Mouse (Mus musculus) erythroid progenitor cell, adult 5-6 weeks (primary cell): ENCODE measurements around the gene Fbxl12. TPM values are rescaled to one million over a fixed set of nuclear protein-coding genes. Genes with fewer than 3 reads are reported as not detected.
"Not testable (repeated sequence)": the region's sequence is repeated elsewhere in the genome, so short reads cannot be mapped to it uniquely, and the experiment has no call there.

Experiments
- ATAC-seq: replicated peaks from 2 replicates; pipeline ENCODE4 v1.8.0; 2016; ENCODE audit warnings: moderate number of reproducible peaks, mild to moderate bottlenecking, moderate TSS enrichment, inconsistent platforms; ENCODE audit not compliant: poor library complexity, low FRiP score, severe bottlenecking
- total RNA-seq, 2 experiments: library from RNA; stranded (forward) in 1 of 2; stranded (reverse) in 1 of 2; fragments of 150-400 nt in 1 of 2; fragments of 186-747, 209-891 nt in 1 of 2; gene quantifications; 2 replicates each; pipeline versions ENCODE4 v1.2.3 to v1.2.4; 2015 to 2017; ENCODE audit warnings: low replicate concordance in 2 of 2

Gene Fbxl12
- total RNA-seq (2015; ENCODE audit: low replicate concordance) = 21.3 and 21.8 TPM in 2 replicates
- 4.6 and 11.6 TPM in 2 replicates for total RNA-seq (2017; ENCODE audit: low replicate concordance)

DNA sequence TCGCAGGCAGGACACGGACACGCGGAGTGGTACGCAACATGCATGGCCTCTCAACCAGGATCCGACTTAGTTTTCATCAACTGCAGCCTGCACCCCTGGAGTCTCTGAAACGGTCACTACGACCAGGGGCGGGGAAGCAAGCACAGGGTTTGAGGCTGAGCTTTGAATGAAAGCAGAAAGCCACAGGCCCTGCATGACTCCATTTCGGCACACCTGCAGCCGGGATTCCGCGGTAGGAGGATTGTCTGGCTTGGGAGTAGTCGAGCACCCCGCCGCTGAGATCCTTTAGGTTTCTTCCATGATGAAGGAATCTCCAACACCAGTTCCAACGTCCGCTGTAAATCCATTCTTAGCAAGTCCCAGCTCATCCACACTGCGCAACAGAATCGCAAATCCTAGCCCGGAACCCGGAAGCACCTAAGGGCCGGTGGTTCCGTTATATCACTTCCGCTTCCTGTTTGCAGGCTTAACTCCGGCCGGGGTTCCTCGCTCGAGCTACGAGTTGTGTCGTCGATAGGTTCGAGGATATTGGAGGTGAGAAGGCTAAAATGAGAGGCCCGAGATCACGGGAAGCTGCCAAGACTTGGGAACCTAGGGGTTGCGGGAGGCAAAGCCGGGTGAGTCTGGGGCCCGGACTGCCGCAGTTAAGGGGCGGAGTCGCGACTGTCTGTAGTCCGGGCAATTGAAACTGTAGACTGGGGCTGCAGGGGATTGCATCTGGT, at the start of gene Fbxl12:
Gene Fbxl12 (minus strand): TSS at position 408 of the 722 bp plus-strand sequence.
- ATAC-seq = peak; percentile 81

DNA sequence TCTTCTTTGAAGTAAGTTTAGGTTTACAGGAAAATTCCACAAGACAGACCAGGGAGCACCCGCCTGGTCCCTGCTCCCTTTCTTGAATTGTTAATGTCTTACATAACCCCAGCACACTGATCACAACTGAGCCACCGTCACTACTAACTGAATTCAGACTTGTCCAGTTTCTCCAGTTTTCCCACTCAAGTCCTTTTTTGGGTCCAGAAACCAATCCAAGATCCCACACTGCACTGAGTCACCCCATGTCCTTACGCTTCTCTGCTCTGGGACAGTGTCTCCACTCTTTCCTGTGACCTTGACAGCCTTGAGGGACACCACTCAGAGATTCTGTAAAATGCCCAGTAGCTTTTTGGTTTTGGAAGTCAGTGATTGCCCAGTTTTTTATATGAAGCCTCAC, 48.3 kb upstream of the Fbxl12 start:
- ATAC-seq = no peak

DNA sequence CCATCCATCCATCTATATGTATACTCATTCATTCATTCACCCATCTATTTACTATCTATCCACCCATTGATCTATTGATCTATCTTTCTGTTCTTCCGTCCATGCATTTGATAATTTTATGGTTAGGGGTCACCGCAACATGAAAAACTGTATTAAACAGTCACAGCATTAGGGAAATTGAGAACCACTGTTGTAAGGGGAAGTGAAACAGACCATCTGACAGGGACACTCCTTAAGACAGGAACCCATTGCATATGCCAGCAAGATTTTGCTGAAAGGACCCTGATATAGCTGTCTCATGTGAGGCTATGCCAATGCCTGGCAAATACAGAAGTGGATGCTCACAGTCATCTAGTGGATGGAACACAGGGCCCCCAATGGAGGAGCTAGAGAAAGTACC, 45.9 kb upstream of the Fbxl12 start:
- ATAC-seq = not testable (repeated sequence)

DNA sequence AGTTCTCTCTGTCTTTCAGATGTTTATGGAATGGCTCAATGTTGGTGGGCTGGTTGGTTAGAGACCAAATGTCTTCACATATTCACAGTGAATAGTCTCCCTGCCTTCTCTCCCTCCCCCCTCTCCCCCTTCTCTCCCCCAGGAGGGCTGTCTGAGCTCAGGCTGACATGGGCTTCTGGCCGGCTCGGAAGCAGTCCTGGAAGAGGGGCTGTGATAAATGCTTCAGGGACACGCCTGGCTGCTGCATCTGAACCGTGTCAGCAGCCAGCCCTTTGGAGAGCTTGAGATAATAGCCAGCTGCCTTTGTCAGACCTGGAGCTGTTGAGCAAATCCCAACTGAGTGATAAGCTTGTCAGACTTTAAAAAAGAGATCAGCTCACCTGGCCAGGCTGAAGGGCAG, 45.3 kb upstream of the Fbxl12 start:
- ATAC-seq = no peak

DNA sequence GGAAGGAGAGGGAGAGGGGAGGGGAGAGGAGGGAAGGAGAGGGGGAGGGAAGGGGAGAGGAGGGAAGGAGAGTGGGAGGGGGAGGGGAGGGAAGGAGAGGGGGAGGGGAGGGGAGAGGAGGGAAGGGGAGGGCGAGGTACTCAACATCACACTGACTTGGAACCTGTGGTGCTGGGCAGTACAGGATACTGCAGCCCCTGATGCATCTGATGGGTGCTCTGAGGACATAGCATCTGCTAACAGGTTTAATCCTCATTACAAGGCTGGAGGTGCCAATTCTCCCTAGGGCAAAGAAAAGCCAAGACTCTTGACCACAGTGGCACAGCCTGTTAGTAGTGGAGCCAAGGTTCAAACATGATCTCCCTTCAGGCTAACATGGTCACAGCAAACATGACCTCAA, 44.8 kb upstream of the Fbxl12 start:
- ATAC-seq = no peak

DNA sequence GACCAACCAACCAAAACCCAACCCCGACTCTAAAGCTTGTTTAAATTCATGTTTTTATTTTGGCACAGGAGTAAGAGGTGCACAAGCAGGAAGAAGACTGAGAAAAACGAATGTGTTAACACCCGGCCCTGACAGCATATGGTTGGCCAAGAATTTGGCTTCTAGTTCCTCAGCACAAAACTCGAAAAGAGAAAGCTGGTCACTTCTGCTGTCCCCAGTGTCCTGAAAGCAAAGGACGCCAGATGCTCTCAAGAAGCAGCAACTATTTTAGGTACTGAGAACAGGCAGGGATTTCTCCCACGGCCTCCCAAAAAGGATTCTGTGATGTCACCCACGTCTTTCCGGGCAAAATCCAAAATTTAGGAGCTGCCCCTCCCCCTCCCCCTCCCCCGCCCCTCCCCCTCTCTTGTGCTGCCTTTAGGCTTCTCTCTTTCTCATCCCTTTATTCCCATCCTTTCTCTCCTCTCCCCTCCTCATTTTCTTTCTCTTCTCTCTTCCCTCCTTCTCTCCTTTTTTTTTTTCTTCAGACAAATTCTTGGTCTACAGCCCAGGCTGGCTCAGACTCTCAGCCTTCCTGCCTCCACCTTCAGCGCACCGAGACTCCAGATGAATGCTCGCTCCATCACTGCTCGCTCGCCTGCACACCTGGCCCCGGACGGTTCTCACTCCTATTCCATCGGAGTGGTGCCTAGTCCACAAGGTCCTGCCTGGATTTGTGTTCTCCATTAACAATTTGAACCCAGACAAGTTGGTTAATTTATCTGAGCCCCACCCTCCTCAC, 40.7 kb upstream of the Fbxl12 start:
- ATAC-seq = no peak

DNA sequence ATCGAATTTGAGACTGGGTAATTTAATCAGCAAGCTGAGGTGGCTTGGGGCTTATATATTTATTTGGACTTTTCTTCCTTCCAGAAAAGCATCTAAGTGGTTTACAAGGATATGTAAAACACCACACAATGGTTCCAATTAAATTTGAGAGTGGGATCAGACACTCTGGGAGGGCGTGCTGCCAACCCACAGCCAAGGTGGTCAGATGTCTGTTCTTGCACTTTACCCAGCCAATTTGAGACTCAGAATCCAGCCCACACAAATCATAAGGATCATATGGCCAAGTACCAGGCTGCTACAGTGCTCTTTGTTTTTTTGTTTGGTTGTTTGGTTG, 37.8 kb upstream of the Fbxl12 start:
- no peak for ATAC-seq

DNA sequence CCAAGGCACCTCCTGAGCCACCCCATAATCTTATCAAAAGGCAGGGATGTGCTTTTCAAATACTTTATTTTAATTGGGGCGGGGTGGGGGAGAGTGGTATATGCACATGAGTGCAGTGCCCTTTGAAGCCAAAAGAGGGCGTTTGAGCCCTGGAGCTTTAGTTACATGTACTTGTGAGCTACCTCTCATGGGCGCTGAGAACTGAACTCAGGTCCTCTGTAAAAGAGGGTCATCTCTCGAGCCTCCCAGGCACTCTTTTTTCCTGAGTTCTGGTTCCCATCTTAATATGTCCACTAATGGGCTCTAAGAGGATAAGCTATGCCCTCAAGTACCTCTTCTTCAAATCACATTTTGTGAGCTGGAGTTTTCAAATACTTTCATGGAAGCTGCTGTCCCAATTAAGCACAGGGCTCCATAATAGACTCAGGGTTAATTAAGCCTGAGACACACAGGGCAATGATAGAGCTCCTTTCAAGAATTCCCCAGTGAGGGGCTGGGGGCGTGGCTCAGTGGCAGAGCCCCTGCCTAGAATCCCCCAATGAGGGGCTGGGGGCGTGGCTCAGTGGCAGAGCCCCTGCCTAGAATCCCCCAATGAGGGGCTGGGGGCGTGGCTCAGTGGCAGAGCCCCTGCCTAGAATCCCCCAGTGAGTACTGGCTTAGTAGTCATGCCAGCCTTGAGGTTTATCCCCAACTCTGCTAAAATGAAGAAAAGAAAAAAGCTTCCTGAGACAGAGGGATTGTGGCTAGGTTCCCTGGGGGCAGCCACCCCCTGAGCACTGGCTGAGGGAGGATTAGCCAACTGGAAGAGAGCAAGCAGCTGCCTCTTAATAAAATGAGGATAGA, 37.2 kb upstream of the Fbxl12 start:
- no peak for ATAC-seq

DNA sequence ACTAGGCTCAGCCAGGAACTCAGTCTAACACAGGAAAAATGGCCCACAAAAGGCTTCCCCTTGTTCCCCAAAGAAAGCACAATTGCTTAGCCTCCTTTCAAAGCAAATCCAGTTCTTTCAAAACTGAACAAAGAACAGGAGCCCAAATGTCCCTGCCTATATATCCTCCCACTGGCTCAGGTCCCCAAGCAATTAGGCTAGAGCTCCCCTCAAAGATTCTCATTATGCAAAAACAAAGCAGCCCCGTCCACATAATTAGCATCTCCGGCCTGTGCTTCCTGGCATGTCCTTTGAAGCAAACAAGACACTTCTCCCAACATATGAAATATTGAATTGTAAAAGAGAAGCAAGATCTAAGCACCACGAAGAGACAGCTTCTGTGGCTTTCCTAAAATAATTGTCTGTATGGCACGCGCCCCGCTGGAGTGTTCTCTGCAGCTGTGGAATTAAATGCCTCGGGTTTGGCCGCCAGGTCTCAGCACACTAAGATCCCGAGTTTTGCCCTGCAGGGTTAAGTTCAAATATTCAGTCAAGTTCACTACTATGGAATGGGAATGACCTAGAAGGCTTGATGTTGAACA, 35.9 kb upstream of the Fbxl12 start:
- no peak for ATAC-seq

DNA sequence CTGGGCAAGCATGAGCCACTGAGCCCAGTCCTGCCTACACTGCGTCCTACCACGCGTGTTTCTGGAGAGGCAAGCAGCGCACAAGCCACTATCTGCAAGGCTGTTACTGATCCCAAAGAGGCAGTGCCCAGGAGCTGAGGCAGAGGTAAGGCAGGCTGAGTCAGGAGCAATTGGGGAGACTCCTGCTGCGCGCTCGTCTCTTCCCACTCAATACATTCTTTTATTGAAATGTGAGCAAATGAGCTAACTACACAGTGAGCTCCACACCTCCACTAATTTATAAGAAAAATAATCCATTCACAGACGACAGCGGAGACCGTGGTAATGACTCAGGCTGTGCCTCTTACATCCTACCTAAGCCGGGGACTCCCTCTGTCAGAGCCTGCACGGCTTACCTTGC, 33.3 kb upstream of the Fbxl12 start:
- ATAC-seq = no peak

DNA sequence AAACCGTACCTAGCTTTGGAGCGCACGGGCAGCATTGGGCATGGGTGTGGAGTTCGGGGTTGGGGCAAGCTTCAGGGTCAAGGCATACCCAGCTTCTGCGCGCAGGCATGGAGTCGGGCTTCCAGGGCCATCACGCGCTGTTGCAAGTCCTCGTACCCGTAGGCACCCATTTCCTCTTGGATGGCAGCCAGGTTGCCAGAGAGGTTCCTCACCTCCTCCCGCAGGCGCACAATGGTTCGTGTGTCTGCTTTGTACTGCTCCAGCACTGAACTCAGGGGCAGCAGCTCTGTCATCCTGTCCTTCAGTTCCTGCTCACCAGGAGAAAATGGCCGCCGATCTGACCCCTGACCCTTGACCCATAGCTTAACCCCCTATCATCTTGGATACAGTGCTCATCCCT, 27.5 kb upstream of the Fbxl12 start:
- no peak for ATAC-seq

DNA sequence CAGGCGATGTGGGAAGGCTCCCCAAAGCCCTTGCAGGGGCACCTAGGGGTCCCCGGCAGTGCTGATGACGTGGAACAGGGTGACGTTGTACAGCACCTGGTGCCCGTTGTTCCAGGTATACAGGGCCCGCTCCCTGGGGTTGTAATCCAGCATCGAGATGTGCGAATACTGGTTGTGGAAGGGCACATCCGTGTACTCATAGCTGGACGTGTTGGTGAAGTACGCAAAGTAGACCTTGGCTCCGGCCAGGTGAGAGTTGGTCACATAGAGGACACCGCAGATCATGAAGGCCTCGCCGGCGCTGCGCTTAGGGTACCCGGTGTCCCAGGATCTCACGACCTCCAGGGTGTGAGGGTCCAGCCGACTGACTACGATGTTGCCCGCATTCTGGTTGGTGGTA, 23.5 kb upstream of the Fbxl12 start:
- ATAC-seq = no peak

DNA sequence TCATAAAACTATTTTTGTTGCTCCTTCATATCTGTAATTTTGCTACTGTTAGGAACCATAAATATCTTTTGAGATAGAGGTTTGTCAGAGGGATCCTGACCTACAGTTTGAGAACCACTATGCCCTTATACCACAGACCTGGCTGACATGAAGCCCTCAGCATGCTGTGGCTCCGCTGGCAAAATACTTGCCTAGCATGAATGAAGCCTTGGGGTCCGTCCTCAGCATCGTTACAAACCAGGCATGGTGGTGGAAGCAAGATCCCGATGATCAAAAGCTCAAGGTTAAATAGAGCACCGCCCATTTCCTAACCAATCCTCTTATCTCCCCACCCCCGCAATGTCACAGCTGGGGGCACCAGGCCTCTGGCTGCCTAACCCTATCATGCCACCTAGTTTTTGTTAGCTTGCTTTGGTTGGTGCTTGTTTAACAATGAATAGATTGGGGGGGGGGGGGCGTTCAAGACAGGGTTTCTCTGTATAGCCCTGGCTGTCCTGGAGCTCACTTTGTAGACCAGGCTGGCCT, 22.0 kb upstream of the Fbxl12 start:
- ATAC-seq = no peak

DNA sequence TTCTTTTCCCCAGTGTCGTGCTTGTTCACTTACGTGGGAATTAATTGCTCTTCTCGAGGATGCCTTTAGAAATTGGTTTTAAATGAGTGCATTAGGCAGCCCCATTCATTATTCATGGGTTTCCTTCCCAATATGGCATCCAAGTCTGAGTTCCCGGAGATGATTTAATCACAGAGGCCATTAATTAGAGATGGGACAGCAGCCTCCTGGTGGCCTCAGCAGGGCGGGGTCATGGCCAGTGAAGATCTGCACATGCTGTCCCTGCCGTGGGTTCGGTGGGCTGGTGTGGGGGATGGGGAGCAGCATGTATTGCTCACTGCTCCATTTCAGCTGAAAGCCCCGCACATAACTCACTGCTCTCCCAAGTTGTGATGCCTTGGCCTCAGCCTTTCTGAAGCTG, 21.4 kb upstream of the Fbxl12 start:
- no peak for ATAC-seq

DNA sequence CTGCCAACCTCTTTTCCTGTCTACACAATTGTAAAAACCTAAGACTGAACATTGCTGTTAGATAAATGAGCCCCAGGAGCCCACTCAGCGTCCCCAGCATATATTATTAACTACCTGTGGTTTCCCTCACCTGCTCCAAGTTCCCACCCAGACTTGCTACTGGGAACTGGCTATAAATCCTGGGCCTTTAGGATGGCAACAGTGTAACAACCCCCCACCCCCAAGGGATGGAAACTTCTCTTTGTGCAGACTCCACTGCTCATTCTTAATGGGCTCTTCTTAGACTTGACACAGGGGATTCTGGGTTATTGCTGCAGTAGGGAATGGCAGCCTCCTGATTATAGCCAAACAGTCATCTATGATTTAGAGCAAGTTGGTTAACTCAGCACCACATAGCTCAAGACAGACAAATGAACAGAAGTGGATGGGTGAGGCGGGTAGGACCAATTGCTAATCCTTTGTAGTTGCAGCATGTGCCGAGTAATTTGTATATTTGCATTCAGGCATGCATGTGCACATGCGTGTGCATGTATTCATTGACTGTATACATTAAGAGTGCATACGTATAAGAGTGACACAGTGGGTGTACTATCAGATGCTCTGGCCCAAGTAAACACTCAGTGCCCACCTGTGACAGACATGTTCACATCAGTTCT, 20.5 kb upstream of the Fbxl12 start:
- ATAC-seq = no peak

DNA sequence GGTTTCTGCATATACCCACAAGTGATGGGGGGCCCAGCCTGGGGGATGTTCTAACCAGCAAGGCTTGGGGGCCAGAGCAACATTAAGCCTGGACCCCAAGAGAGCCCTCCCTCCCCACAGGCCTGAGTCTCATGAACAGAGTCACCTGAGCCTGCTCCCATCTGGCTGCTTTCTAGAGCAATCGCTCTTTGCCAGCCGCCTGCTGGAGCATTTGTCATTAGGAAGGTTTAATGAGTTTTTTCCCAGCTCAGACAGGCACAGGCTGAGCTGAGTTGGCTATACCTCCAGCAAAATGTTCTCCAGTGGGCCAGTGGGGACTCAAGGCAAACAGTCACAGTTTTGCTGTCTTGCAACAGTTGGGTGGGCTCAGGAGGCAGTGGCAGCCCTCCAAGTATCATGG, 19.8 kb upstream of the Fbxl12 start:
- no peak for ATAC-seq

DNA sequence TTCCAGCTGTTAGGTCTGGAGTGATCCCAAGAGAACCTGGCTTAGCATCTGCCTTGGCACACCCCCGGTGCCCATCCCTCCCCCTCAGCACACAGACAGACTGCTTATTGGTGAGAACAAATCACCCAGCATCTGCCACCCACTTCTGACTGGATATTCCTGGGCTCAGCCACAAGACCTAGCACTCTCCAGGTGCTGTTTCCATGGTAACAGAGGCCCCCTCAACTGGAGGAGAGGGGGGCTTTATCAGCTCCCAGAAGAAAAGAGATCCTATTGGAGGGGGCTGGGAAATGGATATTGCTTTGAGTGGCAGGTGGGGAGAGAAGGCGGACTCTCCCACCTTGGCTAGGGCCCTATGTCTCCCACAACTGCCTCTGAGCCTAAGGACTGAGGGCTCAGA, 19.4 kb upstream of the Fbxl12 start:
- ATAC-seq = no peak

DNA sequence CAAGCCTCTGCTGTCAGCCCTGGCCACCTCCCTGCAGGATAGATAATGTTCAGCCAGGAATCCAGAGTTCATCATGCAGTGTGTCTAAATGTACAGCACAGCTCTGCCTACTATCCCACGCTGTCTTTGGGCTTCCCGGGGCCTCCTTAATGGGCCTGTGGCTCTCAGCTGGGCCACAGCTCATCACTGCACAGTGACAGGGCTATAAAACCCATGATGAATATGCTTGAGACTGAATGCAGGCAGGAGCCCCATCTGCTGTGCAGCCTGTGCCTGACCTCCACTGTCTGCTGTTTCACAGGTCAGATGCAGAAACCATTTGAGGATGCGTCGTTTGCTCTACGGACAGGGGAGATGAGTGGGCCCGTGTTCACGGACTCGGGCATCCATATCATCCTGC, 18.3 kb upstream of the Fbxl12 start:
- no peak for ATAC-seq

DNA sequence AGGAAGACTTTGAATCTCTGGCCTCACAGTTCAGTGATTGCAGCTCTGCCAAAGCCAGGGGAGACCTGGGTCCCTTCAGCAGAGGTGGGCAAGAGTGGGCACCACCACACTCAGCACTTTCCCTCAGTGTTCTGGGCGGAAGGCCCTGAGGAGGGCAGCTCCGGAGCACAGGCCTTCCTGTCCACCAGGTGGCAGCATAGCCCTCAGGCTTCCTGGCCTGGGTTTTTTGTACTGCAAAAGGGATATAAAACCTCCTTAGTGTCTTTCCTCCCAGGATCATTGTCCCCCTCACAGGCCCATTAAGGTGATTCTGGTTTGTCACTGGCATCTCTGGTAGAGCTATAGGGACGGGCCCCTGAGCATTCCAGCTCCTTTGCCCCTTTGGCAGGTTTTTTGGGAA, 17.8 kb upstream of the Fbxl12 start:
- ATAC-seq = peak; percentile 55

DNA sequence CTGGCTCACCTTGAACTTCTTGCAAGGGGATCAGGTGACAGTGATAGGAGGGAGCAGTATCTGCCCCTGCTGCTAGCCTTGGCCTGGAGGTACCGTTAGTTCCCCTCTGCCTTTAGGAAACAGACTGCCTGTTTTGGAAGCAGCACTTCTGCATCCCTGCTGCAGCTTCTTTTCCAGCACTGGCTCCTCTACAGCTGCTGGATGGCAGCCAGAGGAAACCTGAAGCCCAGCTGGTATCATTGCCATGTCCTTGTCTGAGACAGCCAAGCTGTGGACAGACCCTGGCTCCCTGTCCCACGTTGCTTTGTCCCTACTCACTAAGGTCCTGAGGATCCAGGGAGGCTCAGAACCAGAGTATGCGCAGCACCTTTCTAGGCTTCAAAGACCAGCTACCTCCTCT, 13.0 kb upstream of the Fbxl12 start:
- no peak for ATAC-seq
